Mouse (Mus musculus): ENCODE data around the gene Cwc25. TPM values are rescaled to one million over a fixed set of nuclear protein-coding genes. Genes with fewer than 3 reads are reported as not detected.

The Cwc25 gene
- polyA plus RNA-seq, 1 experiment from 2014 or later, result 19.5 TPM

DNA sequence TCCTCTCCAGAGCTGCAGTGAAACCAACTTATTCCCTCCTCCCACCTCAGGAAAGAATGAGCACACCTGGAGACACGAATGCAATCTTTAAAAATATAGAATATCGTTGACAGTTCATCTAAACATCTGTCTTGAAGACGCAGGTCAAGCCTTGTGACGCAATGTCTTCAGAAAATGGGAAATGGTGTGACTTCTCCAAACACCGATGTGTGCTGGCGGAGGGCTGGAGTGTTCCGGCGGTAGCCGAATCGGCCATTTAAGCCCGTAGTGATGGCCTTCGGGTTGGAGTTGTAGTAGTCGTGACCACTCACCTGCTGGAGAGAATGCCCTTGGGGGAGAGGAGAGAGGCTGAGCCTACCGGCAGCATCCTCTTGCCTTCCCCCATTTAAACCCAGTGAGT, 5.1 kb upstream of the Cwc25 start:
- ATAC-seq (replicated peaks; ENCODE audit: low FRiP score) (no peak), DNase-seq (ENCODE audit: low spot score) (no peak)
- Histone ChIP-seq H3K4me1 (replicated peaks; ENCODE audit: control insufficient read depth, insufficient read depth, low read length) (no peaks in the 10 kb centered on the region), H3K9ac (ENCODE audit: low read length) (no peak overlapping the region), H3K36me3 (ENCODE audit: control insufficient read depth, insufficient read depth, low read length) (no peaks in the 10 kb centered on the region), H3K4me2 (ENCODE audit: low read depth, low read length, severe bottlenecking) (no peak overlapping the region), H3K9me3 (ENCODE audit: control insufficient read depth, low read length) (no peaks in the 10 kb centered on the region), H3K27me3 (ENCODE audit: control insufficient read depth, insufficient read depth, low read length) (no peaks in the 10 kb centered on the region), H3K4me3 (ENCODE audit: low read depth, low read length) (no peak overlapping the region), H3K27ac (ENCODE audit: low read depth, low read length) (no peak overlapping the region)
- WGBS, result 83% methylated on average over 14 of the region's 14 CpGs

DNA sequence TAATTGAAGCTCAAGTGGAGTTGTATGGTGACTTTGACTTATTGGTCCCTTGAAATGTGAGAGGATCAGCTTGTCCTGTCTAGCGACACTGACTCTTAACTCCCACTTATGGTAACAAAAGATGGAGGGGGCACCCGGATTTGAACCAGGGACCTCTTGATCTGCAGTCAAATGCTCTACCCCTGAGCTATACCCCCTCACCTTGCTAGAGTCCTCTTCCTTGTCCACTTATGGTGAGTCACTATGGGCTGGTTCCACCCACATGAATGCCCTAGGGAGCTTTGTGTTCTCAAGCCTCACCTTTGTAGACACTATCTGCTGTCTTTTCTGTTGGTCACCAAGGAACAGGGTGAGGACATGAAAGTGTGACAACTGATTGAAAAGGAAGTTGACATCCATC, 3.3 kb upstream of the Cwc25 start:
- H3K36me3 ChIP-seq (ENCODE audit: control insufficient read depth, insufficient read depth, low read length), result no peaks in the 10 kb centered on the region
- no peak for ATAC-seq (replicated peaks; ENCODE audit: low FRiP score)
- no peak overlapping the region for H3K27ac ChIP-seq (ENCODE audit: low read depth, low read length)

DNA sequence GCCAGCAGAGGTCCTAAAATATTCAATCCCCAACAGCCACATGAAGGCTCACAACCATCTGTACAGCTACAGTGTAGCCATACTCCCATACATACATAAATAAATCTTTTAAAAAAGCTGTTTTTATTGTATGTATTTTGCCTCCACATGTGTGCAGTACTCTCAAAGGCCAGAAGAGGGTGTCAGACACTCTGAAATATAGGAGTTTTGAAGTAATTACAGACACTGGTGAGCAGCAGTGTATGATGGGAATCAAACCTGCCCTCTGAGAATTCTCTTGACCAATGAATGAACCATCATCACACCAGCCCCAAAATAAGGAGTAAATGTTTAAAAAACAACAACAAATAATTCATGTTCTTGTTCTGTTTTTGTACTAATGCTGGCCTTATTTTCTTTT, 4.7 kb downstream of the Cwc25 start:
- no peaks in the 10 kb centered on the region; the same call in 1 of the 2 replicates for H3K36me3 ChIP-seq (ENCODE audit: control insufficient read depth, insufficient read depth, low read length)
- no peak overlapping the region for H3K9ac ChIP-seq (ENCODE audit: low read length)
- no peaks in the 10 kb centered on the region for H3K27me3 ChIP-seq (ENCODE audit: control insufficient read depth, insufficient read depth, low read length)
- no peak overlapping the region for H3K4me2 ChIP-seq (ENCODE audit: low read depth, low read length, severe bottlenecking)
- H3K27ac ChIP-seq (ENCODE audit: low read depth, low read length), result no peak overlapping the region
- H3K9me3 ChIP-seq (ENCODE audit: control insufficient read depth, low read length), result no peaks in the 10 kb centered on the region
- peaks cover 7% of the 10 kb centered on the region; the same call in 1 of the 2 replicates for H3K4me1 ChIP-seq (replicated peaks; ENCODE audit: control insufficient read depth, insufficient read depth, low read length)
- no peak for ATAC-seq (replicated peaks; ENCODE audit: low FRiP score)
- no peak for DNase-seq (ENCODE audit: low spot score)
- H3K4me3 ChIP-seq (ENCODE audit: low read depth, low read length), result no peak overlapping the region

More for the DNA sequence above, 3.3 kb upstream of the Cwc25 start:
- WGBS, result 50% methylated on average over 2 of the region's 2 CpGs
- peaks cover 7% of the 10 kb centered on the region; the same call in 1 of the 2 replicates for H3K4me1 ChIP-seq (replicated peaks; ENCODE audit: control insufficient read depth, insufficient read depth, low read length)
- no peak overlapping the region for H3K9ac ChIP-seq (ENCODE audit: low read length)
- no peaks in the 10 kb centered on the region for H3K9me3 ChIP-seq (ENCODE audit: control insufficient read depth, low read length)
- no peak for DNase-seq (ENCODE audit: low spot score)
- H3K4me3 ChIP-seq (ENCODE audit: low read depth, low read length), result no peak overlapping the region
- H3K27me3 ChIP-seq (ENCODE audit: control insufficient read depth, insufficient read depth, low read length), result no peaks in the 10 kb centered on the region
- H3K4me2 ChIP-seq (ENCODE audit: low read depth, low read length, severe bottlenecking), result no peak overlapping the region

DNA sequence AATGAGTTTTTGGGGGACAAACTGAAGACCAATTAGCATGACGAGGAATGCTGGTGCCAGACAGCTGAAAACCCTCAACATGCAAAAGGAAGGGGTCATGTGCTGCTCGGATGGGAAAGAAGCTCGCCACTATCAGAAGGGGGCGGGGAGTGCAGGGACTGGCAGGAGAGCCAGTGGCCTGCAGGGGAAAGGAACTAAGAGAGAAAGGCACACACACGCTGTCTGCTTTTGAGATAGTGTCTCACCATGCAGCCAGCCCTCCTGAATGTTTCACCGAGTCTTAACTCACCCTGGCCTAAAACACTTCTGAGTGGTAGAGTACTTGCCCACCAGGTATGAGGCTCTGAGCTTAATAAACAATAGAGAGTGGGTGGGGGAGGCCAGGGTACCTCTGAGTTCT, 7.4 kb downstream of the Cwc25 start:
- Histone ChIP-seq H3K4me1 (replicated peaks; ENCODE audit: control insufficient read depth, insufficient read depth, low read length) (no peaks in the 10 kb centered on the region), H3K9ac (ENCODE audit: low read length) (no peak overlapping the region), H3K9me3 (ENCODE audit: control insufficient read depth, low read length) (no peaks in the 10 kb centered on the region), H3K36me3 (ENCODE audit: control insufficient read depth, insufficient read depth, low read length) (no peaks in the 10 kb centered on the region; the same call in 1 of the 2 replicates), H3K4me3 (ENCODE audit: low read depth, low read length) (no peak overlapping the region), H3K27ac (ENCODE audit: low read depth, low read length) (no peak overlapping the region), H3K27me3 (ENCODE audit: control insufficient read depth, insufficient read depth, low read length) (no peaks in the 10 kb centered on the region), H3K4me2 (ENCODE audit: low read depth, low read length, severe bottlenecking) (no peak overlapping the region)
- ATAC-seq (replicated peaks; ENCODE audit: low FRiP score) (no peak), DNase-seq (ENCODE audit: low spot score) (no peak)
- 89% methylated on average over 6 of the region's 6 CpGs for WGBS

DNA sequence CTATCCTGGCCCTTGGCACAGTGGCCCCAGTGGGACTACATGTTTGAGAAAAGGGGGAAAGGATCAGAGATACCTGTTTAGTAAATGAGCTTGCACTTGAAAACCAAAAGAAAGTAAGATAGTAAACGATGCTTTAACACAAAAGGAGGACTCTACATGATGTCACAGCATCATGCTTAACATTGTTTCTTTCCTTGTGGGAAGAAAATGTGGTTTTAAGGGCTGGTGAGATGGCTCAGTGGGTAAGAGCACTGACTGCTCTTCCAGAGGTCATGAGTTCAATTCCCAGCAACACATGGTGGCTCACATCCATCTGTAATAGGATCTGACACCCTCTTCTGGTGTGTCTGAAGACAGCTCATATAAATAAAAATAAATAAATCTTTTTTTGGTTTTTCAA, 8.2 kb downstream of the Cwc25 start:
- Histone ChIP-seq H3K36me3 (ENCODE audit: control insufficient read depth, insufficient read depth, low read length) (no peaks in the 10 kb centered on the region; the same call in 1 of the 2 replicates), H3K27me3 (ENCODE audit: control insufficient read depth, insufficient read depth, low read length) (no peaks in the 10 kb centered on the region), H3K4me3 (ENCODE audit: low read depth, low read length) (no peak overlapping the region), H3K27ac (ENCODE audit: low read depth, low read length) (no peak overlapping the region), H3K4me1 (replicated peaks; ENCODE audit: control insufficient read depth, insufficient read depth, low read length) (no peaks in the 10 kb centered on the region), H3K4me2 (ENCODE audit: low read depth, low read length, severe bottlenecking) (no peak overlapping the region), H3K9ac (ENCODE audit: low read length) (no peak overlapping the region), H3K9me3 (ENCODE audit: control insufficient read depth, low read length) (no peaks in the 10 kb centered on the region)
- ATAC-seq (replicated peaks; ENCODE audit: low FRiP score) (no peak), DNase-seq (ENCODE audit: low spot score) (no peak)
- WGBS, result 88% methylated on average over 1 of the region's 1 CpGs

DNA sequence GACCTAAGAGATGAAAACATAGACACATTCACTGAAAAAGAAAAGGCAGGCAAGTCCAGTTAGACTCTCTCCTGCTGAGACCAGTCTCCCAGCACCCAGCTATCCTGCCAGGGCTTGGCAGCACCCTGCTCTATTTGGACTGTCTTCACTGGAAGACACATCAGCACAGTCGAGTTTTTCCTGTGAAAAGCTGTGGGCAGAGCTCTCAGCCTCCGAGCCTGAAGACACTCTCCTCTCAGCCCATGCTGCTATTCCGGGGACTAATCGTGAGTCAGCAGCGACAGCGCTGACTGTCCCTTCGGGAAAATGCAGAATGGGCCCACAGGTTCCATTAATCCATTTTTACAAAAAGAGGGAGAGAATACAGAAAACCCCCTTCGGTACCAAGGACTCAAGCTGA, 13.1 kb downstream of the Cwc25 start:
- H3K36me3 ChIP-seq (ENCODE audit: control insufficient read depth, insufficient read depth, low read length), result peaks cover 9% of the 10 kb centered on the region
- H3K4me1 ChIP-seq (replicated peaks; ENCODE audit: control insufficient read depth, insufficient read depth, low read length), result no peaks in the 10 kb centered on the region
- H3K4me2 ChIP-seq (ENCODE audit: low read depth, low read length, severe bottlenecking), result no peak overlapping the region
- DNase-seq (ENCODE audit: low spot score) (no peak), ATAC-seq (replicated peaks; ENCODE audit: low FRiP score) (no peak)
- no peaks in the 10 kb centered on the region for H3K27me3 ChIP-seq (ENCODE audit: control insufficient read depth, insufficient read depth, low read length)
- H3K9me3 ChIP-seq (ENCODE audit: control insufficient read depth, low read length), result no peaks in the 10 kb centered on the region
- no peak overlapping the region for H3K9ac ChIP-seq (ENCODE audit: low read length)
- no peak overlapping the region for H3K27ac ChIP-seq (ENCODE audit: low read depth, low read length)
- WGBS, result 92% methylated on average over 8 of the region's 8 CpGs
- no peak overlapping the region for H3K4me3 ChIP-seq (ENCODE audit: low read depth, low read length)

DNA sequence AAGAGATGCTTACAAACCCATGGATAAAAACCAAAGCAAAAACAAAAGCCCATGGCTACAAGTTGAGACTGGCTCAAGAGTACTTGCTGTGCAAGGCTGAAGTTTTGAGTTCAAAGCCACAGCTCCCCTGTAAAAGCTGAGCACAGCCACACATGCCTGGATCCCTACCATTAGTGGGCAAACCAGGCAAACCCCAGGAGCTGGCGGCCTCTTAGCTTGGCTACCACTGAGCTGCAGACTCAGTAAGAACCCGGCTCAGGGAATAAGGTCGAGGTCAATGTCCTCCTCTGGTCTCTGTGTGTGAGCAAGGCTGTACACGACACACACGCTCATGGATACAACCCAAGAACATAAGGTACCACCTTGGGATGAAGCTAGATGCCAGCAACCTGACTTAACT, 17.9 kb downstream of the Cwc25 start:
- no peaks in the 10 kb centered on the region for H3K27me3 ChIP-seq (ENCODE audit: control insufficient read depth, insufficient read depth, low read length)
- H3K36me3 ChIP-seq (ENCODE audit: control insufficient read depth, insufficient read depth, low read length), result peaks cover 9% of the 10 kb centered on the region
- WGBS, result 89% methylated on average over 5 of the region's 5 CpGs

DNA sequence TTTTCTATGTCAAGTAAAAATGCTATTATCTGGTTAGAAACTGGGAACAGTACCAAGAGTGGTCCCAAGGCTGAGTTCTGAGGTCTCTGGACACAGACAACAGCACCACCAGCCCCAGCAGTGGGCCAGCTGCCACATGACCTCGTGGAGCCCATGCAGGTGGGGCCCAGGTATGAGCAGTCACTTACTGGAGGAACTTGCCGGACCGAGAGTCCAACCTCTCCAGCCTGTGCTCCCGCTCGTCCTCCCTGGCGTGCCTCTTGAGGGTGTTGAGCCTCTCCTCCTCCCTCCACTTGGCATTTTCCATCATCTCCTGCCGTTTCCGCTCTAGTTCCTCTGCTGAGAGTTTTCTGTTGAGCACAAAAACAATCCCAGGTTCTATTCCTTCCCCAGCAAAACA, 18.6 kb downstream of the Cwc25 start:
- DNase-seq (ENCODE audit: low spot score), result no peak
- Histone ChIP-seq H3K36me3 (ENCODE audit: control insufficient read depth, insufficient read depth, low read length) (peaks cover 8% of the 10 kb centered on the region), H3K4me3 (ENCODE audit: low read depth, low read length) (no peak overlapping the region), H3K4me1 (replicated peaks; ENCODE audit: control insufficient read depth, insufficient read depth, low read length) (peaks cover 4% of the 10 kb centered on the region), H3K27ac (ENCODE audit: low read depth, low read length) (no peak overlapping the region), H3K9me3 (ENCODE audit: control insufficient read depth, low read length) (no peaks in the 10 kb centered on the region), H3K27me3 (ENCODE audit: control insufficient read depth, insufficient read depth, low read length) (no peaks in the 10 kb centered on the region), H3K4me2 (ENCODE audit: low read depth, low read length, severe bottlenecking) (no peak overlapping the region), H3K9ac (ENCODE audit: low read length) (no peak overlapping the region)
- ATAC-seq (replicated peaks; ENCODE audit: low FRiP score), result no peak
- WGBS, result 94% methylated on average over 8 of the region's 8 CpGs

More for the DNA sequence above, 17.9 kb downstream of the Cwc25 start:
- DNase-seq (ENCODE audit: low spot score), result no peak
- Histone ChIP-seq H3K4me3 (ENCODE audit: low read depth, low read length) (no peak overlapping the region), H3K9me3 (ENCODE audit: control insufficient read depth, low read length) (no peaks in the 10 kb centered on the region), H3K4me1 (replicated peaks; ENCODE audit: control insufficient read depth, insufficient read depth, low read length) (no peaks in the 10 kb centered on the region; the same call in 1 of the 2 replicates), H3K4me2 (ENCODE audit: low read depth, low read length, severe bottlenecking) (no peak overlapping the region), H3K9ac (ENCODE audit: low read length) (no peak overlapping the region), H3K27ac (ENCODE audit: low read depth, low read length) (no peak overlapping the region)
- no peak for ATAC-seq (replicated peaks; ENCODE audit: low FRiP score)

DNA sequence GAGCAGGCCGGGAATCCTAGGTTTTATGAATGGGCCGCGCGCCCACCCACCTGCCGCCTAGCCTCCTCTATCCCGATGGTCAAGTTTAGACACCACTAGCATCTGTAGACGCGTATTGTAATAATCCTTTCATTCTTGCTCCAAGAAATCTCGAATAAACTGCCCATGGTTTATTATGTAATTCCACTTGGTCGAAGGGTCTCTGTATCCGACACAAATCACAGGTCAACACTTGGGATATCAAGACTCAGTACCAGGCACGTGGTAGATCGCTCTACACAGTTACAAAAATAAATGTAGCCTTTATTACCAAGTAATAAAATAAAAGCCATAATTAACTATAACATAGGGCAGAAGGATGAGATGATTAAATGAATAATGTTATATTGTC, 21.0 kb downstream of the Cwc25 start:
- no peak for DNase-seq (ENCODE audit: low spot score)
- H3K27ac ChIP-seq (ENCODE audit: low read depth, low read length), result no peak overlapping the region
- no peaks in the 10 kb centered on the region for H3K27me3 ChIP-seq (ENCODE audit: control insufficient read depth, insufficient read depth, low read length)
- no peaks in the 10 kb centered on the region for H3K9me3 ChIP-seq (ENCODE audit: control insufficient read depth, low read length)
- peaks cover 6% of the 10 kb centered on the region for H3K4me1 ChIP-seq (replicated peaks; ENCODE audit: control insufficient read depth, insufficient read depth, low read length)
- peak overlapping the region; percentile 85 for H3K4me3 ChIP-seq (ENCODE audit: low read depth, low read length)
- peak; percentile 13 for ATAC-seq (replicated peaks; ENCODE audit: low FRiP score)
- peak overlapping the region; percentile 53; the same call in 1 of the 2 replicates for H3K4me2 ChIP-seq (ENCODE audit: low read depth, low read length, severe bottlenecking)
- H3K36me3 ChIP-seq (ENCODE audit: control insufficient read depth, insufficient read depth, low read length), result no peaks in the 10 kb centered on the region; the same call in 1 of the 2 replicates
- peak overlapping the region; percentile 23; the same call in 1 of the 2 replicates for H3K9ac ChIP-seq (ENCODE audit: low read length)
- WGBS, result 13% methylated on average over 13 of the region's 13 CpGs
